Mouse (Mus musculus) forebrain, embryonic 10.5 days (tissue): Measurements from ENCODE around the gene Wnt5b. TPM values are rescaled to one million over a fixed set of nuclear protein-coding genes. Genes with fewer than 3 reads are reported as not detected.

Experiments used
- DNase-seq: peaks from one replicate; pipeline ENCODE4 v3.0.0-alpha.2; 2017; ENCODE audit warnings: low spot score; ENCODE audit errors: extremely low spot score
- H3K27ac ChIP-seq: fragments of 300-500 bp; sonication (generic); 2 replicates; pipeline ENCODE4 v1.5.1; 2016; ENCODE audit warnings: mild to moderate bottlenecking
- H3K27me3 ChIP-seq: fragments of 300-500 bp; sonication (generic); 2 replicates; pipeline ENCODE4 v1.6.1; 2016; ENCODE audit warnings: mild to moderate bottlenecking; ENCODE audit not compliant: poor library complexity, severe bottlenecking
- H3K36me3 ChIP-seq: fragments of 300-500 bp; sonication (generic); replicated peaks from 2 replicates; pipeline ENCODE4 v1.6.1; 2016; ENCODE audit warnings: mild to moderate bottlenecking, moderate library complexity
- H3K4me1 ChIP-seq: fragments of 300-500 bp; sonication (generic); 2 replicates; pipeline ENCODE4 v1.6.1; 2016
- H3K4me3 ChIP-seq: fragments of 300-500 bp; sonication (generic); 2 replicates; pipeline ENCODE4 v1.5.1; 2016; ENCODE audit warnings: mild to moderate bottlenecking, moderate library complexity
- H3K9me3 ChIP-seq: fragments of 300-500 bp; sonication (generic); 2 replicates; pipeline ENCODE4 v1.6.1; 2016; ENCODE audit warnings: mild to moderate bottlenecking, moderate library complexity
- WGBS: fragments of 180-500 bp; shearing (Covaris S2); methylation state at CpG from one replicate; pipeline ENCODE4 v1.1.7; 2016; 5-methylcytosine and 5-hydroxymethylcytosine counted together
- polyA plus RNA-seq: library from polyadenylated mRNA; unstranded; fragments of >200 nt; fragmentation: Nextera tagmentation; extraction: Ambion mirVana; gene quantifications from 2 replicates; pipeline ENCODE4 v1.2.1, GENCODE M21; 2016

The Wnt5b gene
- polyA plus RNA-seq, 1 experiment from 2014 or later: 19.3 TPM

GRCm38 (mm10) chr6:119466921-119467784 is 77.0 kb downstream of the Wnt5b start:
- no peak for DNase-seq
- Histone ChIP-seq H3K27ac (peak overlapping the region; percentile 51; the same call in 1 of the 2 replicates), H3K27me3 (no peaks in the 10 kb centered on the region), H3K4me3 (no peak overlapping the region), H3K9me3 (no peaks in the 10 kb centered on the region), H3K36me3 (peaks cover 2% of the 10 kb centered on the region; the same call in 1 of the 2 replicates), H3K4me1 (peaks cover 19% of the 10 kb centered on the region)
- WGBS: 84% methylated on average over 10 of the region's 10 CpGs

- Histone ChIP-seq H3K27me3 (no peaks in the 10 kb centered on the region), H3K9me3 (no peaks in the 10 kb centered on the region), H3K4me3 (no peak overlapping the region), H3K4me1 (peaks cover 19% of the 10 kb centered on the region), H3K27ac (no peak overlapping the region), H3K36me3 (peaks cover 2% of the 10 kb centered on the region; the same call in 1 of the 2 replicates)
- WGBS: 93% methylated on average over 1 of the region's 1 CpGs
- DNase-seq: no peak
Measured at GRCm38 (mm10) chr6:119466161-119466560, 78.0 kb downstream of the Wnt5b start.

- DNase-seq: no peak
- Histone ChIP-seq H3K27me3 (no peaks in the 10 kb centered on the region), H3K27ac (no peak overlapping the region), H3K4me1 (peaks cover 11% of the 10 kb centered on the region), H3K36me3 (peaks cover 2% of the 10 kb centered on the region; the same call in 1 of the 2 replicates), H3K4me3 (no peak overlapping the region), H3K9me3 (no peaks in the 10 kb centered on the region)
- WGBS: 90% methylated on average over 5 of the region's 5 CpGs
Measured at GRCm38 (mm10) chr6:119460391-119460790, 83.8 kb downstream of the Wnt5b start.

GRCm38 (mm10) chr6:119459041-119459440 is 85.1 kb downstream of the Wnt5b start:
- WGBS: 88% methylated on average over 4 of the region's 4 CpGs
- peaks cover 18% of the 10 kb centered on the region for H3K4me1 ChIP-seq
- H3K9me3 ChIP-seq: no peaks in the 10 kb centered on the region
- no peak overlapping the region for H3K27ac ChIP-seq
- no peak overlapping the region for H3K4me3 ChIP-seq
- DNase-seq: no peak
- peaks cover 2% of the 10 kb centered on the region; the same call in 1 of the 2 replicates for H3K36me3 ChIP-seq
- H3K27me3 ChIP-seq: no peaks in the 10 kb centered on the region

GRCm38 (mm10) chr6:119458166-119458565 is 86.0 kb downstream of the Wnt5b start:
- H3K4me3 ChIP-seq: no peak overlapping the region
- no peak for DNase-seq
- WGBS: 72% methylated on average over 8 of the region's 8 CpGs
- H3K36me3 ChIP-seq: peaks cover 2% of the 10 kb centered on the region; the same call in 1 of the 2 replicates
- peaks cover 19% of the 10 kb centered on the region for H3K4me1 ChIP-seq
- H3K9me3 ChIP-seq: no peaks in the 10 kb centered on the region
- H3K27me3 ChIP-seq: no peaks in the 10 kb centered on the region
- H3K27ac ChIP-seq: no peak overlapping the region

- peak; percentile 67 for DNase-seq
- H3K36me3 ChIP-seq: 0 out of 2 replicates have a peak, but pooled peaks cover under 1% of the 10 kb centered on the region
- H3K27me3 ChIP-seq: peaks cover 21% of the 10 kb centered on the region
- WGBS: under 1% methylated on average over 15 of the region's 15 CpGs
- peaks cover 65% of the 10 kb centered on the region for H3K4me1 ChIP-seq
- peak overlapping the region; percentile 53 for H3K4me3 ChIP-seq
- peak overlapping the region; percentile 88 for H3K27ac ChIP-seq
- no peaks in the 10 kb centered on the region for H3K9me3 ChIP-seq
Measured at GRCm38 (mm10) chr6:119451981-119452499, 92.1 kb downstream of the Wnt5b start.

GRCm38 (mm10) chr6:119450965-119451943 is 92.9 kb downstream of the Wnt5b start:
- no peak for DNase-seq
- H3K4me1 ChIP-seq: peaks cover 65% of the 10 kb centered on the region
- 45% methylated on average over 14 of the region's 14 CpGs for WGBS
- H3K4me3 ChIP-seq: peak overlapping the region; percentile 53
- no peaks in the 10 kb centered on the region for H3K9me3 ChIP-seq
- H3K36me3 ChIP-seq: peaks cover 9% of the 10 kb centered on the region
- H3K27ac ChIP-seq: peak overlapping the region; percentile 88
- peaks cover 21% of the 10 kb centered on the region for H3K27me3 ChIP-seq

GRCm38 (mm10) chr6:119449060-119449499 is 95.1 kb downstream of the Wnt5b start:
- peak; percentile 63 for DNase-seq
- Histone ChIP-seq H3K36me3 (peaks cover 18% of the 10 kb centered on the region), H3K4me1 (peaks cover 59% of the 10 kb centered on the region), H3K27me3 (peaks cover 21% of the 10 kb centered on the region), H3K9me3 (no peaks in the 10 kb centered on the region), H3K4me3 (peak overlapping the region; percentile 49), H3K27ac (peak overlapping the region; percentile 80)
- 3% methylated on average over 23 of the region's 23 CpGs for WGBS

GRCm38 (mm10) chr6:119448321-119449059 is 95.7 kb downstream of the Wnt5b start:
- WGBS: 8% methylated on average over 18 of the region's 18 CpGs
- H3K27ac ChIP-seq: peak overlapping the region; percentile 80
- no peaks in the 10 kb centered on the region for H3K9me3 ChIP-seq
- DNase-seq: peak; percentile 40
- H3K36me3 ChIP-seq: peaks cover 18% of the 10 kb centered on the region
- peaks cover 64% of the 10 kb centered on the region for H3K4me1 ChIP-seq
- H3K4me3 ChIP-seq: peak overlapping the region; percentile 49
- peaks cover 21% of the 10 kb centered on the region for H3K27me3 ChIP-seq

- Histone ChIP-seq H3K27ac (no peak overlapping the region), H3K9me3 (no peaks in the 10 kb centered on the region), H3K36me3 (peaks cover 38% of the 10 kb centered on the region), H3K4me3 (no peak overlapping the region), H3K27me3 (peaks cover 20% of the 10 kb centered on the region), H3K4me1 (peaks cover 40% of the 10 kb centered on the region)
- 79% methylated on average over 11 of the region's 11 CpGs for WGBS
- no peak for DNase-seq
Measured at GRCm38 (mm10) chr6:119445671-119446607, 98.2 kb downstream of the Wnt5b start.
